Mouse (Mus musculus) heart, postnatal 0 days (tissue): ENCODE measurements at regions not wholly inside any gene's neighbourhood (a gene's known extent, or its start where the extent isn't known, plus 50 kb on each side); places are given as distances from the start of the nearest gene placed in this dataset.

Experiments used
- CTCF ChIP-seq: IDR thresholded peaks from 2 replicates; pipeline ENCODE4 v1.5.1; 2016; ENCODE audit warnings: antibody characterized with exemption, control low read depth, low read depth
- EP300 ChIP-seq: IDR thresholded peaks from 2 replicates; pipeline ENCODE4 v1.6.1; 2016; ENCODE audit warnings: antibody characterized with exemption, low read depth

DNA sequence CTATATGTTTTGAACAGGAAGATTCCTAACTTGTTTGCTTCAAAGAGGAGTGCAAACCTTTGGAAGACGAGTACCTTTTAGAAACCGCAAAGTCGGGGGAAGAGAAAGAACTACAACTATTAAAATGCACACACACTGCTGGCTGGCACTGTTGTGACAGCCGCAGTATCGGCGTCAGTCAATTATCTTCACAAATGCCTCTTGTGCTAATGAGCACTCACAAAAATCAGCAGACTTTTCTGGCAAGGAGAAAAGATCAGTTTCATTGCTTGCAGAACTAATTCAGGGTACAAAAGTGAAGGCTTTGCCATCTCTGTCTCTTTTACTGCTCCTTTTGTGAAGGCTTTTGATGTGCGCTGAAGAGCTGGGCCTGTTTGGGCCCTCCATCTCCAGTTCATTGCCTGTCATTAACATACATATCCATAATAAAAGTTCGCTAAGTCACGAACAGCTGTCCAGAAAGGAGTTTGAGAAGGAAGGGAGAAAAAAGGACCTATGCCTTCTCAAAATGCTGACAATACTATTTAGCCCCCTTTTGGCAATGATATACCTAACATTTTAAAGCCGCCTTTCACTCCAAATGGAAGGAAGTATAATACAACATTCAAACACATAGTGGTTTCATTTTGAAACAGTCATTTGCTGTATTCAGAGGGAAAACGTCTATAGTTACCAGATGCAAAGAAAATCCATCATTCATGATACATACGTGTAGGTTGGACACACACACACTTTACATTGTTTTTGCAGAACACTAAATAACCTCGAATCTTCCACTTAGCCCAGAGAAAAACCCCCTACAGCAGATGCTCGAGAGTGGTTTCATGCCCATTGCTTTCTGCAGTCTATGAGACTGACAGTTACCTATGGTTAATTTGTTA is 186.6 kb upstream of the Sp8 start:
- TF ChIP-seq CTCF (no peak), EP300 (no peak)
